Mouse (Mus musculus) limb, embryonic 10.5 days (tissue): ENCODE data around the gene Ttc28. TPM values are rescaled to one million over a fixed set of nuclear protein-coding genes. Genes with fewer than 3 reads are reported as not detected.

Experiments used
- DNase-seq: peaks from one replicate; pipeline ENCODE4 v3.0.0-alpha.2; 2017; ENCODE audit warnings: low spot score
- H3K27ac ChIP-seq: fragments of 300-500 bp; sonication (generic); 2 replicates; pipeline ENCODE4 v1.5.1; 2016; ENCODE audit warnings: mild to moderate bottlenecking
- H3K27me3 ChIP-seq: fragments of 300-500 bp; sonication (generic); 2 replicates; pipeline ENCODE4 v1.6.1; 2016; ENCODE audit warnings: low read depth, mild to moderate bottlenecking; ENCODE audit not compliant: poor library complexity, severe bottlenecking
- H3K36me3 ChIP-seq: fragments of 300-500 bp; sonication (generic); 2 replicates; pipeline ENCODE4 v1.6.1; 2016; ENCODE audit warnings: mild to moderate bottlenecking, moderate library complexity
- H3K4me1 ChIP-seq: fragments of 300-500 bp; sonication (generic); 2 replicates; pipeline ENCODE4 v1.6.1; 2016
- H3K4me3 ChIP-seq: fragments of 300-500 bp; sonication (generic); 2 replicates; pipeline ENCODE4 v1.5.1; 2016; ENCODE audit warnings: mild to moderate bottlenecking, moderate library complexity
- H3K9me3 ChIP-seq: fragments of 300-500 bp; sonication (generic); replicated peaks from 2 replicates; pipeline ENCODE4 v1.6.1; 2016; ENCODE audit warnings: mild to moderate bottlenecking
- WGBS: fragments of 180-500 bp; shearing (Covaris S2); methylation state at CpG from one replicate; pipeline ENCODE4 v1.1.7; 2016; 5-methylcytosine and 5-hydroxymethylcytosine counted together
- polyA plus RNA-seq: library from polyadenylated mRNA; unstranded; fragments of >200 nt; fragmentation: Nextera tagmentation; extraction: Ambion mirVana; gene quantifications from 2 replicates; pipeline ENCODE4 v1.2.1, GENCODE M21; 2016

Gene Ttc28
- polyA plus RNA-seq, 1 experiment from 2014 or later = 15.1 TPM

- no peaks in the 10 kb centered on the region for H3K27me3 ChIP-seq
- no peak overlapping the region for H3K27ac ChIP-seq
- 0 out of 2 replicates have a peak, but pooled peaks cover 5% of the 10 kb centered on the region for H3K36me3 ChIP-seq
- peaks cover 45% of the 10 kb centered on the region for H3K4me1 ChIP-seq
- H3K9me3 ChIP-seq = no peaks in the 10 kb centered on the region
- H3K4me3 ChIP-seq = no peak overlapping the region
- no peak for DNase-seq
- WGBS = 88% methylated on average over 7 of the region's 7 CpGs
Observed at GRCm38 (mm10) chr5:111124620-111125200, 245.1 kb downstream of the Ttc28 start.

GRCm38 (mm10) chr5:111125746-111126145, 246.1 kb downstream of the Ttc28 start:
- Histone ChIP-seq H3K4me1 (peaks cover 35% of the 10 kb centered on the region), H3K9me3 (no peaks in the 10 kb centered on the region), H3K36me3 (0 out of 2 replicates have a peak, but pooled peaks cover 5% of the 10 kb centered on the region), H3K27me3 (no peaks in the 10 kb centered on the region), H3K4me3 (no peak overlapping the region), H3K27ac (no peak overlapping the region)
- 88% methylated on average over 12 of the region's 12 CpGs for WGBS
- no peak for DNase-seq

- Histone ChIP-seq H3K36me3 (0 out of 2 replicates have a peak, but pooled peaks cover 7% of the 10 kb centered on the region), H3K27me3 (no peaks in the 10 kb centered on the region), H3K4me1 (peaks cover 22% of the 10 kb centered on the region), H3K27ac (no peak overlapping the region), H3K4me3 (no peak overlapping the region), H3K9me3 (no peaks in the 10 kb centered on the region)
- no peak for DNase-seq
- 77% methylated on average over 5 of the region's 5 CpGs for WGBS
Observed at GRCm38 (mm10) chr5:111127786-111128185, 248.2 kb downstream of the Ttc28 start.

- Histone ChIP-seq H3K36me3 (0 out of 2 replicates have a peak, but pooled peaks cover 7% of the 10 kb centered on the region), H3K27me3 (no peaks in the 10 kb centered on the region)
- WGBS = 94% methylated on average over 8 of the region's 8 CpGs
Observed at GRCm38 (mm10) chr5:111130121-111130520, 250.5 kb downstream of the Ttc28 start.

GRCm38 (mm10) chr5:111131561-111131960, 252.0 kb downstream of the Ttc28 start:
- Histone ChIP-seq H3K4me3 (no peak overlapping the region), H3K9me3 (no peaks in the 10 kb centered on the region), H3K27ac (no peak overlapping the region), H3K27me3 (no peaks in the 10 kb centered on the region), H3K4me1 (peaks cover 28% of the 10 kb centered on the region), H3K36me3 (0 out of 2 replicates have a peak, but pooled peaks cover 7% of the 10 kb centered on the region)
- DNase-seq = no peak
- 91% methylated on average over 18 of the region's 18 CpGs for WGBS

More at GRCm38 (mm10) chr5:111130121-111130520, 250.5 kb downstream of the Ttc28 start:
- no peaks in the 10 kb centered on the region for H3K9me3 ChIP-seq
- no peak overlapping the region for H3K4me3 ChIP-seq
- peaks cover 14% of the 10 kb centered on the region; the same call in 1 of the 2 replicates for H3K4me1 ChIP-seq
- no peak overlapping the region for H3K27ac ChIP-seq
- no peak for DNase-seq

- Histone ChIP-seq H3K9me3 (no peaks in the 10 kb centered on the region), H3K4me3 (no peak overlapping the region), H3K4me1 (peaks cover 42% of the 10 kb centered on the region), H3K27ac (no peak overlapping the region), H3K36me3 (0 out of 2 replicates have a peak, but pooled peaks cover 4% of the 10 kb centered on the region), H3K27me3 (no peaks in the 10 kb centered on the region)
- 98% methylated on average over 5 of the region's 5 CpGs for WGBS
- no peak for DNase-seq
Observed at GRCm38 (mm10) chr5:111133150-111133549, 253.5 kb downstream of the Ttc28 start.

- WGBS = 96% methylated on average over 7 of the region's 7 CpGs
Observed at GRCm38 (mm10) chr5:111133754-111134153, 254.2 kb downstream of the Ttc28 start.

GRCm38 (mm10) chr5:111137283-111137682, 257.7 kb downstream of the Ttc28 start:
- peak overlapping the region; percentile 25 for H3K4me3 ChIP-seq
- WGBS = 43% methylated on average over 6 of the region's 6 CpGs
- no peaks in the 10 kb centered on the region for H3K27me3 ChIP-seq
- no peak for DNase-seq
- no peaks in the 10 kb centered on the region for H3K36me3 ChIP-seq
- H3K9me3 ChIP-seq = no peaks in the 10 kb centered on the region
- H3K4me1 ChIP-seq = peaks cover 72% of the 10 kb centered on the region
- H3K27ac ChIP-seq = peak overlapping the region; percentile 72

More at GRCm38 (mm10) chr5:111133754-111134153, 254.2 kb downstream of the Ttc28 start:
- Histone ChIP-seq H3K27ac (no peak overlapping the region), H3K4me1 (peaks cover 43% of the 10 kb centered on the region), H3K36me3 (0 out of 2 replicates have a peak, but pooled peaks cover 4% of the 10 kb centered on the region), H3K9me3 (no peaks in the 10 kb centered on the region), H3K4me3 (no peak overlapping the region), H3K27me3 (no peaks in the 10 kb centered on the region)
- DNase-seq = no peak

- no peaks in the 10 kb centered on the region for H3K27me3 ChIP-seq
- peaks cover 75% of the 10 kb centered on the region for H3K4me1 ChIP-seq
- WGBS = 11% methylated on average over 13 of the region's 13 CpGs
- no peaks in the 10 kb centered on the region for H3K9me3 ChIP-seq
- peak overlapping the region; percentile 25 for H3K4me3 ChIP-seq
- peak; percentile 76 for DNase-seq
- peak overlapping the region; percentile 72 for H3K27ac ChIP-seq
- no peaks in the 10 kb centered on the region for H3K36me3 ChIP-seq
Observed at GRCm38 (mm10) chr5:111137742-111138141, 258.1 kb downstream of the Ttc28 start.

GRCm38 (mm10) chr5:111138239-111138833, 258.7 kb downstream of the Ttc28 start:
- peak overlapping the region; percentile 25 for H3K4me3 ChIP-seq
- peak; percentile 80 for DNase-seq
- H3K4me1 ChIP-seq = peaks cover 76% of the 10 kb centered on the region
- no peaks in the 10 kb centered on the region for H3K9me3 ChIP-seq
- WGBS = 13% methylated on average over 11 of the region's 11 CpGs
- H3K36me3 ChIP-seq = no peaks in the 10 kb centered on the region
- no peaks in the 10 kb centered on the region for H3K27me3 ChIP-seq
- peak overlapping the region; percentile 72 for H3K27ac ChIP-seq

- WGBS = 44% methylated on average over 7 of the region's 7 CpGs
- DNase-seq = peak; percentile 50
Observed at GRCm38 (mm10) chr5:111138927-111139565, 259.4 kb downstream of the Ttc28 start.

GRCm38 (mm10) chr5:111139622-111140021, 260.0 kb downstream of the Ttc28 start:
- Histone ChIP-seq H3K36me3 (no peaks in the 10 kb centered on the region), H3K4me1 (peaks cover 73% of the 10 kb centered on the region), H3K27ac (peak overlapping the region; percentile 72), H3K4me3 (no peak overlapping the region), H3K9me3 (no peaks in the 10 kb centered on the region), H3K27me3 (no peaks in the 10 kb centered on the region)
- DNase-seq = no peak
- 57% methylated on average over 14 of the region's 14 CpGs for WGBS

More at GRCm38 (mm10) chr5:111138927-111139565, 259.4 kb downstream of the Ttc28 start:
- Histone ChIP-seq H3K4me1 (peaks cover 73% of the 10 kb centered on the region), H3K27me3 (no peaks in the 10 kb centered on the region), H3K9me3 (no peaks in the 10 kb centered on the region), H3K4me3 (no peak overlapping the region), H3K27ac (peak overlapping the region; percentile 72), H3K36me3 (no peaks in the 10 kb centered on the region)
